Mouse (Mus musculus) neural tube, embryonic 13.5 days (tissue): Measurements from ENCODE around the gene Tmem178b. TPM values are rescaled to one million over a fixed set of nuclear protein-coding genes. Genes with fewer than 3 reads are reported as not detected.
A peak's percentile ranks its signal among the peaks of the same experiment; 100 is the strongest.

Source experiments
- ATAC-seq: fragments of 200-750 bp; cut with Nextera tagmentation; 2 replicates; pipeline ENCODE4 v1.8.0; 2017; ENCODE audit warnings: low read depth, mild to moderate bottlenecking, moderate TSS enrichment, moderate library complexity
- H3K27ac ChIP-seq: fragments of 300-500 bp; sonication (generic); replicated peaks from 2 replicates; pipeline ENCODE4 v1.5.1; 2015; ENCODE audit warnings: moderate library complexity, mild to moderate bottlenecking, inconsistent platforms
- H3K27me3 ChIP-seq: fragments of 300-500 bp; sonication (generic); 2 replicates; pipeline ENCODE4 v1.6.1; 2015; ENCODE audit warnings: mild to moderate bottlenecking, inconsistent platforms
- H3K36me3 ChIP-seq: fragments of 300-500 bp; sonication (generic); 2 replicates; pipeline ENCODE4 v1.6.1; 2015; ENCODE audit warnings: mild to moderate bottlenecking, inconsistent platforms
- H3K4me1 ChIP-seq: fragments of 300-500 bp; sonication (generic); replicated peaks from 2 replicates; pipeline ENCODE4 v1.6.1; 2015; ENCODE audit warnings: inconsistent platforms
- H3K4me2 ChIP-seq: fragments of 300-500 bp; sonication (generic); 2 replicates; pipeline ENCODE4 v1.6.1; 2015; ENCODE audit warnings: inconsistent platforms, mild to moderate bottlenecking, moderate library complexity
- H3K4me3 ChIP-seq: fragments of 300-500 bp; sonication (generic); 2 replicates; pipeline ENCODE4 v1.5.1; 2015; ENCODE audit warnings: mild to moderate bottlenecking, inconsistent platforms
- H3K9ac ChIP-seq: fragments of 300-500 bp; sonication (generic); 2 replicates; pipeline ENCODE4 v1.6.1; 2015; ENCODE audit warnings: moderate library complexity, mild to moderate bottlenecking, inconsistent platforms
- H3K9me3 ChIP-seq: fragments of 300-500 bp; sonication (generic); 2 replicates; pipeline ENCODE4 v1.6.1; 2016; ENCODE audit warnings: inconsistent platforms
- WGBS: fragments of 180-500 bp; shearing (Covaris S2); methylation state at CpG from one replicate; pipeline ENCODE4 v1.1.7; 2015; 5-methylcytosine and 5-hydroxymethylcytosine counted together
- polyA plus RNA-seq: library from polyadenylated mRNA; unstranded; fragments of >200 nt; fragmentation: Nextera tagmentation; extraction: Ambion mirVana; gene quantifications from 2 replicates; pipeline ENCODE4 v1.2.1, GENCODE M21; 2015

Tmem178b gene
- polyA plus RNA-seq, 1 experiment from 2014 or later: 26.7 TPM

DNA sequence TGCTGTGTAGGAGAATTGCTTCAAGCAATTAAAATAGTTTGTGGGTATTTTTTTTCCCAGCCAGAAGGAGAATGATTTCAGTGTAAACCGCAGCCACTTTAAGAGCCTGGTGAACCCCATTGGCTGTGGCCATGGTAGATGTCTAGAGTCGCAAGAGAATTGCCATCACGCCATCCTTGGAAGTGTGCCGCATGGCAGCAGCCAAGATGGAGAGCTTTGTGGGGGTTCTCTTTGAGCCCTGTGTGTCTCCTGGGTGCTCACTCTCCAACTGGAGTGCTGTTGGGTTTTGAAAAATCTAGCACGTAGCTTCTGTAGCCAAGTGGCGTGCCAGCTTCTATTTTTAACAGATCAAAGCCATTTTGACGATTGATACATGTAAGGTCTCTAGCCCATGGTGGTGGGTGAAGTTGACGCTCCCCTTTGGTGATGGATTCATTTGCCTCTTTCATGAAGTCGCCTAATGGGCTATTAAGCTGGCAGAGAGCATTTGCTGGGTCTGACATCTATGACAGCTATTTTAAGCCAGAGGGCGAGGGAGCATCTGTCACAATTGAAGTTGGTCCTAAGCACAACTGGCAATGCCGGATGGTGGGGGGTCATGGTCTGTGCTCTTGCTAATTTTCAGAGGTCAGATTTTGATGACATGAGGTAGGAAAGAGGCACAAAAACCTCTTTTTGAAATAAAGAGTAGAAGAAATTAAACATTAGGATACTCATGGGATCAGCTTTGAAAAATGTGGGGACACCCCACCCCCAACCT is 133.1 kb downstream of the Tmem178b start:
- Histone ChIP-seq H3K9ac (no peak overlapping the region), H3K4me3 (no peak overlapping the region), H3K27ac (peak overlapping the region; percentile 4; the same call in 1 of the 2 replicates), H3K36me3 (no peaks in the 10 kb centered on the region), H3K9me3 (no peaks in the 10 kb centered on the region), H3K4me2 (no peak overlapping the region), H3K27me3 (no peaks in the 10 kb centered on the region), H3K4me1 (peaks cover 39% of the 10 kb centered on the region)
- ATAC-seq: no peak
- 68% methylated on average over 11 of the region's 11 CpGs for WGBS

DNA sequence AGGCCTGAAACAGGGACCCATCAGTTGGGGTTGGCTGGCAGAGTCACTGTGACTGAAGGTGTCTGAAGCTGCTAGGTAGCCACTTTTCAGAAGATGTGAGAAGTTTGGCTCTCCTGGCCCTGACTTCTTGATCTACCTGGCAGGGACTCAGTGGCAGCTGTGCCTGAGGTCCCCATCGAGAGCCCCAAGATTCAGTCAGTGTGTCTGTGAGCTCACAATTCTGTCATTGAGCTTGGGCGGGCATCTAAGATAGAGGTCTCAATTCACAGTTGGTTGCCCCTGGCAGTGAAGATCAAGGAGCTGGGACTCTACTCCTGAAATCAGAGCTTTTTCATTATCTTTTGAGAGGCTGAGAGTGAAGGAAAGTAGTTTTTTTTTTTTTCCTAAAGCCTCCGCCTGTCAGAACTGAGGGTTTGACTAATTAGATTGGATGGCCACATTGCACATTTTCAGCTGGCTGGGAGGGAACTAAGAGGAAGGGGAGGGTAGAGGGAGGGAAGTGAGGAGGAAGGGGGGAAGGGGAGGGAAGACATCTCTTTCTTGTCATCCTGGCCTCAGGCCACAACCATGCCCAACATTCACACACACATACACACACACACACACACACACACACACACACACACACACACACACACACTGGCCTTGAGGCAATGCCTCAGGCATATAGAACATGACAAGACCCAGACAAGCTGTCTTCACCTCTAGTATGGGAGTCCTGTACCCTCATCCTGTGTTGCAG is 135.3 kb downstream of the Tmem178b start:
- Histone ChIP-seq H3K9me3 (no peaks in the 10 kb centered on the region), H3K4me2 (no peak overlapping the region), H3K36me3 (no peaks in the 10 kb centered on the region), H3K4me1 (peaks cover 48% of the 10 kb centered on the region), H3K27me3 (no peaks in the 10 kb centered on the region), H3K27ac (no peak overlapping the region; the same call in 1 of the 2 replicates), H3K9ac (no peak overlapping the region), H3K4me3 (no peak overlapping the region)
- WGBS: 60% methylated on average over 3 of the region's 3 CpGs
- ATAC-seq: no peak

DNA sequence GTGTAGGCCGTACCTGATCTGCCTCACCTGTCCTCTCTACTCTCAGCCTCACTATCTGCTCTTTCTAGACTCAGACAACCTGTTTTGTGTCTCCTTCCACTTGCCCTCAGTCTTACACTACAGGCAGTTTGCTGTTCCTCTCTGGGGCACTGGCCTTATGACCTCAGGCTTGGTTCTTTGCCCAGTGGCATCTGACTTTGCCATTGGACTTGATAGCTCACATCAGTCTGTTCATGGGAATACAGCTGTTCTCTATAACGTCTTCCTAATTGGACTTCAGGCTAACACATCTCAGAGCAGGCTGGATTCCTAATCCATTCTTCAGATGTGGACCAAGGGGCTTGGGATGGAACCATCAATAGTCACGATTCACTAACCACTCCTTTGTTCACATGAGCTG is 136.6 kb downstream of the Tmem178b start:
- no peaks in the 10 kb centered on the region for H3K27me3 ChIP-seq
- WGBS: 72% methylated on average over 3 of the region's 3 CpGs
- no peak for ATAC-seq
- no peak overlapping the region for H3K9ac ChIP-seq
- no peaks in the 10 kb centered on the region for H3K36me3 ChIP-seq
- H3K4me1 ChIP-seq: peaks cover 55% of the 10 kb centered on the region
- no peak overlapping the region; the same call in 1 of the 2 replicates for H3K27ac ChIP-seq
- no peak overlapping the region for H3K4me3 ChIP-seq
- H3K4me2 ChIP-seq: no peak overlapping the region
- no peaks in the 10 kb centered on the region for H3K9me3 ChIP-seq

DNA sequence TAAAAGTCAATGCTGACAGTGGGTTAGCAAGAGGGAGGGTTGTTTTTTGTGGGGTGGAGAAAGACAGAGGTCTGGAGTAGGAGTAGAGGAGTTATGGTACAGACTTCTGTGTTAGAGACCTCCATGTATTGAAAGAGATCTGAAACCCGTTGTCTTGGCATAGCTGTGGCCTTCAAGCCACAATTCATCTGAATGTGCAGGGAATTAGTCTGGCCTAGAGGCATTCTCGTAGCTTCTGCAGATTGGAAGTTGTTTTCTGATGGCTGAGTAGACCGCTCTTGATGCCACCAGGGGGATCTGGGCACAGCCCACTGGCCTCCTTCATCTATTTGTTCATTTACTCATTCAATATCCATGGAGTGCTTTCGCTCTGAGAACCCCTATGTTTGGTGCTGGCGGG is 138.0 kb downstream of the Tmem178b start:
- no peaks in the 10 kb centered on the region for H3K9me3 ChIP-seq
- H3K36me3 ChIP-seq: no peaks in the 10 kb centered on the region
- no peak overlapping the region for H3K9ac ChIP-seq
- ATAC-seq: no peak
- WGBS: 86% methylated on average over 5 of the region's 5 CpGs
- no peaks in the 10 kb centered on the region for H3K27me3 ChIP-seq
- peaks cover 65% of the 10 kb centered on the region for H3K4me1 ChIP-seq
- no peak overlapping the region for H3K4me2 ChIP-seq
- no peak overlapping the region for H3K27ac ChIP-seq
- H3K4me3 ChIP-seq: no peak overlapping the region

DNA sequence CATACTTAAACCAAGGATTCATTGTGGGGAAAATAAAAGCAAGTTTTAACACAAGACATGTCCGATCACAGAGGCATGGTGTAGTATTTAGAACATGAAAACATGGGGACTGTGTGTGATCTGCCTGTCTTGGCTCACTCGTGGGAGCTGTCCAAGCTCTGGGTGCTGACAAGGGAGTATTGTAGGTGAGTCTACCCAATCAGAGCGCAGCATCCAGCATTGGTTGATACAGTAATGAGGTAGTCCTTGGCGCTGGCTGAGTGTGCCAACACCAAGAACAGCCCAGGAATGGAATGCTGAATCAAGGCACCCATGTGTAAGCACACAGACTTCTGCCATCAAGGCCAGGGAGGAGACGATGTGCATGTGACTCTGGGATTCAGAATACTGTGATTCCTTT is 138.5 kb downstream of the Tmem178b start:
- Histone ChIP-seq H3K27ac (no peak overlapping the region), H3K4me3 (no peak overlapping the region), H3K9me3 (no peaks in the 10 kb centered on the region), H3K27me3 (no peaks in the 10 kb centered on the region), H3K9ac (no peak overlapping the region), H3K4me1 (peaks cover 65% of the 10 kb centered on the region), H3K4me2 (no peak overlapping the region), H3K36me3 (no peaks in the 10 kb centered on the region)
- ATAC-seq: no peak; the same call in 1 of the 2 replicates
- WGBS: 75% methylated on average over 5 of the region's 5 CpGs

DNA sequence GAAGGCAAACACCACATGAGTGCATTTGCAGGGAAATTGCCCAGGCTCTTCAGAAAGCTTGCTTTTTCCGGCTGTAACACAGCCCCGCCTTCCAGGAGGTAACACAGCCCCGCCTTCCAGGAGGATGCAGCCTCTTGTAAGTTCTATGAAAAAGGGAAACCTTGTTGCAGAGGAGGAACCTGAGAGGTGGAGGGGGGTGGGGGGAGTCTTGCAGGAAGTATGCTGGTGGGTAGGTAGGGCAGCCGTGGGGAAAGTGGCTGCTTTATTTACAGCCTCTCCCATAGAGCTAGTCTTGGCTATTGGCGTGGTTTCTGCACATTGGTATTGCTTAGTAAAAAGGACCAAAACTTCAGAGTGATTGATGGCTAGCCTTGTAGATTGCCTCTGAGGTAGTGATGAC is 140.3 kb downstream of the Tmem178b start:
- 38% methylated on average over 5 of the region's 5 CpGs for WGBS
- no peak for ATAC-seq
- Histone ChIP-seq H3K9ac (no peak overlapping the region), H3K9me3 (no peaks in the 10 kb centered on the region), H3K27ac (peak overlapping the region; percentile 33; the same call in 1 of the 2 replicates), H3K4me2 (no peak overlapping the region), H3K4me1 (peaks cover 56% of the 10 kb centered on the region), H3K27me3 (no peaks in the 10 kb centered on the region), H3K4me3 (no peak overlapping the region), H3K36me3 (no peaks in the 10 kb centered on the region)

DNA sequence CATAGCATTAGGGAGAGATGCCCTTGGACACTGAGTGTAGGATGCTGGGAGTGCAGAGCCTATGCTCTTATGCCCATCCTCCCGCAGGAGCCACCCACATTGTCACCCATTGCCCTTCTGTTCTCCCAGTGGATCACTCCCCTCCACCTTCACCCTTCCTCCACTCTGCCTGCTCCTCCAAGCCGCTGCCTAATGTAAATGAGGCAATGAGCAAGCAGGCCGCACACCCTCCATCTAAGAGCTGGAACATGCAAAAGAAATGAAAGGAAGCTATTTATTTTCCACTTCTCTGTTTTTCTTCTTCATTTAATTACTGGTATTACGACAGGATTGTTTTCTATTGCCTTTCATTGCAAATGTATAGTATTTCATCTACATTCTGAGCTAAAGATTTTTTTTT is 142.1 kb downstream of the Tmem178b start:
- 48% methylated on average over 4 of the region's 4 CpGs for WGBS
- ATAC-seq: no peak
- peaks cover 50% of the 10 kb centered on the region for H3K4me1 ChIP-seq
- H3K27me3 ChIP-seq: no peaks in the 10 kb centered on the region
- no peak overlapping the region for H3K4me2 ChIP-seq
- no peaks in the 10 kb centered on the region for H3K36me3 ChIP-seq
- H3K9ac ChIP-seq: no peak overlapping the region
- H3K4me3 ChIP-seq: no peak overlapping the region
- peak overlapping the region; percentile 54 for H3K27ac ChIP-seq
- H3K9me3 ChIP-seq: no peaks in the 10 kb centered on the region

DNA sequence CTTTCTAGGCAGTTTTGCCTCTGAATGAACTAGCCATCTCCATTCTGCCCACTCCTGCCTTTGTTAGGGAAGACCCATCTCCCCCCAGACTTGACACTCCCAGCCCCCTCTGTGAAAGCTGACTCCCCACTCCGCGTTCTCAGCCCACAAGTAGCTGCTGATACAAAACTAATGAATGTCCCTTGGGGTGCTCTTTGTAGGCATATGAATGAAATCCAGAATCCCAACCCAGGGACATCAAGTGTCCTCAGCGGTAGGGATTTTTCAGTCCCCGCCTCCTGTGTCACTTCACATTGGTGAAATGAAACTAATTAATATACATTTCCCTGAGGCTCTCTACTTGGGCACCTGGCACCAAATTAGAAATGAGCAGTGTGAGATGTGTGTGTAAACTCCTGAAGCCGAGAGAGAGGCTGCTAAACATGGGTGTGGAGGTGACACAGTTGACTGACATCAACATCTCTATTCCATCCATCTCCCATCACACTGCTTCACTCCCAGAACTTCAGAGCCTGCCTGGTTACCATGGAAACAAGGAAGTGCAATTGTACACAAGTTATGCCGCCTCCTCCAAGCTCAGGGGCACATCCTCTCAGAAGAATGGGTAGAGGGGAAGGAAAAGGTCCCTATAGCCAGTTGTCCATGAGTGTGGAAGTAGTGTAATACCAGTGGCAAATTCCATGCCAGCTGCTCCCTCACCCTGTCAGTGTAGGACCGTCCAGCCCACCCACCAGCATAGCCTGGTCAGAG is 142.8 kb downstream of the Tmem178b start:
- H3K9ac ChIP-seq: no peak overlapping the region
- 0 out of 2 replicates have a peak, but pooled peaks have one; percentile 33 for ATAC-seq
- 27% methylated on average over 7 of the region's 7 CpGs for WGBS
- H3K9me3 ChIP-seq: no peaks in the 10 kb centered on the region
- peak overlapping the region; percentile 52 for H3K27ac ChIP-seq
- no peaks in the 10 kb centered on the region for H3K36me3 ChIP-seq
- no peaks in the 10 kb centered on the region for H3K27me3 ChIP-seq
- H3K4me3 ChIP-seq: no peak overlapping the region
- H3K4me1 ChIP-seq: peaks cover 44% of the 10 kb centered on the region
- H3K4me2 ChIP-seq: no peak overlapping the region

DNA sequence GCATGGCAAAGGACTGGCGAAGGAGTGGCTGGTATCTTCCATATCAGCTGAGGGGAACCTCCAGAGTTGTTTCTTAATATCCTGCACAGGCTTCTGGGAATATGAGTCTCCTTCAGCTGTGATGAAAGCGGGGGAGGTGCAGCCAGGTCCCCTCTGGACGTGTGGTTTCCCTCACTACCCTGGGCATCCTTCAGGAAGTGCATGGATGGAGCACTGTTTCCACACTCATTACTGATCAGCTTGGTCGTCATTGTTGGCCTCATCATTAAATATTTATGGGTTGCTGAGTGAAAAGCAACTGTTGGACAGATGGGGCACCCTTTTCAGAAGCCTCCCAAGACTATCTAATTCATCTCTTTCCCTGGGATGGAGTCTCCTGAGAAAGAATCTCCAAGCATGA is 146.3 kb downstream of the Tmem178b start:
- 0 out of 2 replicates have a peak overlapping the region, but pooled peaks have one; percentile 23 for H3K27ac ChIP-seq
- no peaks in the 10 kb centered on the region for H3K27me3 ChIP-seq
- ATAC-seq: peak; percentile 68; the same call in 1 of the 2 replicates
- 24% methylated on average over 4 of the region's 4 CpGs for WGBS
- H3K9me3 ChIP-seq: no peaks in the 10 kb centered on the region
- no peak overlapping the region for H3K4me2 ChIP-seq
- H3K9ac ChIP-seq: no peak overlapping the region
- H3K36me3 ChIP-seq: no peaks in the 10 kb centered on the region
- H3K4me3 ChIP-seq: no peak overlapping the region
- peaks cover 48% of the 10 kb centered on the region for H3K4me1 ChIP-seq

DNA sequence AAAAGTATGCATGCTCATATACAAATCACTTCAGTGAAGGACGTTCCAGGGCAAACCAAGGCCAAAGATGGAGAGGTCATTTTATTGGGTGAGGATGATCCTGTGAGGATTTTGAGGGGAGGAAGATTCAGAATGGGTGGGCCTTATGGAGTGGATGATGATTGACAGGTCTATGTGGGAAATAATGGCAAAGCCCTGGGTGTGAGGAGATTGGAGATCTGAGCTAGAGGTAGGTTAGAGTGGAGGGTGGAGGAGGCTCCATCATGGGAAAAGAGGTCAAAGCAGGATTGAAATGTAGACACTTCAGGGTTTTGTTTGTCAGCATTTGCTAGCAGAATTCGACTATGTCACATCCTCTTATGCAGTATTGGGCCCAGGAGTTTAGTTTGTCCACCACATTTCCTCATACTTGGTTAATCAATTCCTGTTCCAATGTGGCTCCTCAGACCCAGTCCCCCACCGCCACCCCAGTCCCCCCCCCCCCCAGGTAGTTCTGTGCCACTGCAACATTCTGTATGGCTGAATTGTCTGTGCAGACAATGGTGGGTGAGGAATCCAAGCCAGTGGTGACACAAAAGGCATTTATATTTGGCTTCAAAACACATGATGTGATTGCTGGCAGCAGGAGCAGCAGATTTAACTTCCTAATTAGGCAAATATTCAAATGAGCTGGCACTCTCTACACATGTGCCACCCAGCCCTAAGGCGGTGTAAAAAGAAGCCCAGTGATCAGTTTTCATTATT is 150.7 kb downstream of the Tmem178b start:
- 55% methylated on average over 4 of the region's 4 CpGs for WGBS
- H3K4me3 ChIP-seq: no peak overlapping the region

DNA sequence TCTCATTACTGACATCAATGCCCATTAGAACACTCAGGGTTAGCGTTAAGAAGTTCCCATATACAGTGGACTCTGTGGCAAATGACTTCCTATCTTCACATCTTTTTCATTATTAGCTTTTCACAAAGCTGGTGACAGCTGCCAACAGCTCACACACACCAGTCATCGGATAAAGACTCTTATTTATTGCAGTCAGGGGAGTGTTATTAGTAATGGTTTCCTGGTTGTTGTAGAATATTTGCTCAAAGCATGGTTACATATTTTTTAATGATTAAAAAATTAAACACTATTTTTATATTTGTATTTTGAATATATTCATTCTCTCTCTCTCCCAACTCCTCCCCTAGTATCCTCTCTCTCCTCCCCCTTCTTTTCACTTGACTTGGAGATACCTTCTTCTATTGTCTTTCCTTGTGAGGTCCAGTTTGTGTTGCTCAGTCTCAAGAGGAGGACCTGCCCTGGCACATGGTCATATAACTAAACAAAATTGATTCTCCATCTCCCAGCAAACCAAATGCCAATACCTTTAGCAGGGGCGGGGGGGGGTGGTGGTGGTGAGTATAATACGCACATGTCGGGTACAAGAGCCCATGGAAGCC is 151.4 kb downstream of the Tmem178b start:
- H3K9me3 ChIP-seq: no peaks in the 10 kb centered on the region
- no peaks in the 10 kb centered on the region for H3K36me3 ChIP-seq
- H3K9ac ChIP-seq: no peak overlapping the region
- H3K27ac ChIP-seq: peak overlapping the region; percentile 84
- 49% methylated on average over 5 of the region's 5 CpGs for WGBS
- no peak overlapping the region for H3K4me3 ChIP-seq
- peak; percentile 38; the same call in 1 of the 2 replicates for ATAC-seq
- peaks cover 34% of the 10 kb centered on the region for H3K4me1 ChIP-seq
- H3K4me2 ChIP-seq: no peak overlapping the region
- H3K27me3 ChIP-seq: no peaks in the 10 kb centered on the region

More for the DNA sequence above, 150.7 kb downstream of the Tmem178b start:
- peak; percentile 82 for ATAC-seq
- H3K9ac ChIP-seq: no peak overlapping the region
- H3K27me3 ChIP-seq: no peaks in the 10 kb centered on the region
- H3K36me3 ChIP-seq: no peaks in the 10 kb centered on the region
- no peak overlapping the region for H3K4me2 ChIP-seq
- H3K27ac ChIP-seq: peak overlapping the region; percentile 84
- peaks cover 38% of the 10 kb centered on the region for H3K4me1 ChIP-seq
- H3K9me3 ChIP-seq: no peaks in the 10 kb centered on the region
